Mouse (Mus musculus): ENCODE results near the gene Ehbp1. TPM values are rescaled to one million over a fixed set of nuclear protein-coding genes. Genes with fewer than 3 reads are reported as not detected.

Gene Ehbp1
- polyA plus RNA-seq, 1 experiment from 2014 or later: 30.4 TPM

DNA sequence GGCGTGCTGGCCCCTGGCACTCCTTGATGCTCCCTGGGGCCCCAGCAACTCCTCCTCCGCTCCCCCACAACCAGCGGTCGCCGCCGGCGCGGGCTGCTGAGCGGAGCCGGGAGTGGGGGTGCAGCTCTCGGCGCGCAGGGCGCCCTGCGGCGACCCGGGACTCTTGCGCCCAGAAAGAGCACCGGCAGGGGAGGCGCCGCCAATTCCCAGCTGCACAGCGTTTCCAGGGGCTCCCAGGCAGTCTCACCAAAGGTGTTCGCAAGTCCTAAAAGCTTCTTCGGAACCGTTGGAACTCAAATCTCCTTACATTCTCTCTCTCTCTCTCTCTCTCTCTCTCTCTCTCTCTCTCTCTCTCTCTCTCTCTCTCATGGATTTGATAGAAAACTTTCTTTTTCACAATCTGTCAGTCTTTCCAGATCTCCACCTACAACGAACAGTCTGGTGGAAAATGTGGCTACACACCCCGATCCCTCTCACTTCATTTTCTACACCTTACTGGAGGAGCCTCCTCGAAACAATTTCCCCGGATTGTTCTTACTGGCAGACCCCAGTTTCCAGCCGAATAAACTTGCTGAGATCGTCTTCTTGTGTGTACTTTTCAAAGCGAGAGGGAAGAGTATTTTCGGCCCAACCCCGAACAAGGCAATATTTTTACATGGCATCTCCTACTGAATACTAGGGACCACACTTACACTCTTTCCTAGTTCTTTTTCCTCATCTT, 339.9 kb downstream of the Ehbp1 start:
- Histone ChIP-seq H3K27ac (replicated peaks; ENCODE audit: low read depth, low read length) (peak overlapping the region; percentile 88), H3K27me3 (ENCODE audit: control insufficient read depth, insufficient read depth, low read length) (peaks cover 44% of the 10 kb centered on the region), H3K4me3 (replicated peaks; ENCODE audit: low read depth, low read length) (peak overlapping the region; percentile 57), H3K9me3 (ENCODE audit: control insufficient read depth, low read length) (no peaks in the 10 kb centered on the region), H3K4me2 (ENCODE audit: low read length) (peak overlapping the region; percentile 74), H3K36me3 (ENCODE audit: control insufficient read depth, insufficient read depth, low read length) (no peaks in the 10 kb centered on the region), H3K4me1 (ENCODE audit: control insufficient read depth, insufficient read depth, low read length) (peaks cover 29% of the 10 kb centered on the region), H3K9ac (replicated peaks; ENCODE audit: low read length) (peak overlapping the region; percentile 66)
- peak; percentile 51 for DNase-seq
- ATAC-seq (ENCODE audit: low FRiP score, low TSS enrichment): no peak
- under 1% methylated on average over 33 of the region's 34 CpGs for WGBS

DNA sequence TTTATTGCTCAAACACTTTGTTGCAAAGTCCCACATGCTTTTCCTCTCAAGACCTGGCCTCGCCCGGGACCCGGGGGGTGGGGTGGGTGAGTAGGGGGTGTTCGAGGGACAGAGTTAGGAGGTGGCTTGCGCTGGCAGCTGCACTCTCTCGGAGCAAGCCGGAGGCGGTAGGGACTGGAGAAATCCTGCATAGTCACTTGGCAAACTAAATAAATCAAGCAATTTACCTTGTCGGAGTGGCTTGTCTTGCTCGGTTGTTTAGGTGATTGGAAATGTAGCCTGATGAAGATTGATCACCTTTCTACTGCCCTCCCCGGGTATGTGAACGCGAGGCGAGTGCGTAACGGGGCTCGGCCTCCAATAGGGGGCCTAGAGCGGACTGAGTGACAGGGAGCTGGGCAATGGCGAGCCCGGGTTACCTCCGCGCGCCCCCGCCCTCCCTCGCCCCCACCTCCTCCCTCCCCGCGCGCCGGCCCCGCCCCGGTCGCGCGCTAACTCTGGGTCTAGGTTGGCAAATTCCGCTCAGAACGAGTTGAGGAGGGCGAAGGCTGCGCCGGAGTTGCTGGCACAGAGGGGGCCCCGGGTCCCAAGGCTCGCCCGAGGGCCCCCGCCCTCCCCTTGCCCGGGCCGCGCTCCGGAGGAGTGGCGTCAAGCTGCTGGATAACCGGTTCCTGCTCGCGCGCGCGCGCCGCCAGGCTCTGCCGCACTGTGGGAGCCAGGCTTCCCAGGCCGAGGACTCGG, 340.6 kb downstream of the Ehbp1 start:
- DNase-seq (peak; percentile 86), ATAC-seq (ENCODE audit: low FRiP score, low TSS enrichment) (peak; percentile 84)
- peak overlapping the region; percentile 74 for H3K4me2 ChIP-seq (ENCODE audit: low read length)
- H3K27ac ChIP-seq (replicated peaks; ENCODE audit: low read depth, low read length): peak overlapping the region; percentile 88
- H3K4me3 ChIP-seq (replicated peaks; ENCODE audit: low read depth, low read length): peak overlapping the region; percentile 57
- H3K36me3 ChIP-seq (ENCODE audit: control insufficient read depth, insufficient read depth, low read length): no peaks in the 10 kb centered on the region
- H3K4me1 ChIP-seq (ENCODE audit: control insufficient read depth, insufficient read depth, low read length): peaks cover 29% of the 10 kb centered on the region
- peaks cover 37% of the 10 kb centered on the region for H3K27me3 ChIP-seq (ENCODE audit: control insufficient read depth, insufficient read depth, low read length)
- no peaks in the 10 kb centered on the region for H3K9me3 ChIP-seq (ENCODE audit: control insufficient read depth, low read length)
- 1% methylated on average over 55 of the region's 59 CpGs for WGBS
- H3K9ac ChIP-seq (replicated peaks; ENCODE audit: low read length): peak overlapping the region; percentile 66

DNA sequence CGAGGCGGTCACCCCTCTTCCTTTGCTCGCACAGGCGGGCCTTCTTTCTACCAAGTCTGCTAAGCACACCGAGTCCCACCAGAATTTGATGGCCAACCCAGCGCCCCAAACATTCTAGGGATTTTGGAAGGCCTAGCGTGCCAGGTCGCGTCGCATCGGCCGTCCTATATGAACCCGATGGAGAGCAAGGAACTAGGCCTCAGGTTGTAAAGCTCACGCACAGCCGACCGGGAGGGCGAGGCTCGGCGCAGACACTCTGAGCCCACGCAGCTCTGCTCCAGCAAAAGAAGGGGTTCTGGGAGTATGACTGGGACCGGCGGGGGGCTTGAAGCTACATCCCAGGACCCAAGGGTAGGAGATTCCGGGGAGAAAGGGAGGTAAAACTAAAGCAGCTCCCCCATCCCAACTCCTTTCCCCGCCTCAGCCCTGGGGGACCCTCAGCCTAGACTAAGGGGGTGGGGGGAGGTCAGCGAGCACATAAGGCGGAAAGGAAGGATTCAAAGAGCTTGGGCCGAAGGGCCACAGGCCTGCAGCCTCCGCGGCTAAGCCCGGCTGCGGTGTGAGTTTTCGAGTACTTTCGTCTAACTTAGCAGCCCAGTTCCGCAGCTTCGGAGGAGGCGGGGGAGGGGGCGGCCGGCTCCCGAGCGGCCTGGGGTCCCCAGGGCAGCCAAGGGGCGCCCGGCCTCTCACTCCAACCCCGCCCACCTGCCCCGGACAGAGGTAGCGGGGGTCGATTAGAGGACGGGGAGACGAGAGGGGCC, 341.6 kb downstream of the Ehbp1 start:
- H3K4me2 ChIP-seq (ENCODE audit: low read length): peak overlapping the region; percentile 74
- H3K27me3 ChIP-seq (ENCODE audit: control insufficient read depth, insufficient read depth, low read length): peaks cover 27% of the 10 kb centered on the region
- no peaks in the 10 kb centered on the region for H3K9me3 ChIP-seq (ENCODE audit: control insufficient read depth, low read length)
- peaks cover 33% of the 10 kb centered on the region for H3K4me1 ChIP-seq (ENCODE audit: control insufficient read depth, insufficient read depth, low read length)
- DNase-seq (peak; percentile 51), ATAC-seq (ENCODE audit: low FRiP score, low TSS enrichment) (no peak)
- no peaks in the 10 kb centered on the region for H3K36me3 ChIP-seq (ENCODE audit: control insufficient read depth, insufficient read depth, low read length)
- WGBS: 3% methylated on average over 48 of the region's 48 CpGs
- H3K27ac ChIP-seq (replicated peaks; ENCODE audit: low read depth, low read length): peak overlapping the region; percentile 88
- peak overlapping the region; percentile 57 for H3K4me3 ChIP-seq (replicated peaks; ENCODE audit: low read depth, low read length)
- peak overlapping the region; percentile 48 for H3K9ac ChIP-seq (replicated peaks; ENCODE audit: low read length)

DNA sequence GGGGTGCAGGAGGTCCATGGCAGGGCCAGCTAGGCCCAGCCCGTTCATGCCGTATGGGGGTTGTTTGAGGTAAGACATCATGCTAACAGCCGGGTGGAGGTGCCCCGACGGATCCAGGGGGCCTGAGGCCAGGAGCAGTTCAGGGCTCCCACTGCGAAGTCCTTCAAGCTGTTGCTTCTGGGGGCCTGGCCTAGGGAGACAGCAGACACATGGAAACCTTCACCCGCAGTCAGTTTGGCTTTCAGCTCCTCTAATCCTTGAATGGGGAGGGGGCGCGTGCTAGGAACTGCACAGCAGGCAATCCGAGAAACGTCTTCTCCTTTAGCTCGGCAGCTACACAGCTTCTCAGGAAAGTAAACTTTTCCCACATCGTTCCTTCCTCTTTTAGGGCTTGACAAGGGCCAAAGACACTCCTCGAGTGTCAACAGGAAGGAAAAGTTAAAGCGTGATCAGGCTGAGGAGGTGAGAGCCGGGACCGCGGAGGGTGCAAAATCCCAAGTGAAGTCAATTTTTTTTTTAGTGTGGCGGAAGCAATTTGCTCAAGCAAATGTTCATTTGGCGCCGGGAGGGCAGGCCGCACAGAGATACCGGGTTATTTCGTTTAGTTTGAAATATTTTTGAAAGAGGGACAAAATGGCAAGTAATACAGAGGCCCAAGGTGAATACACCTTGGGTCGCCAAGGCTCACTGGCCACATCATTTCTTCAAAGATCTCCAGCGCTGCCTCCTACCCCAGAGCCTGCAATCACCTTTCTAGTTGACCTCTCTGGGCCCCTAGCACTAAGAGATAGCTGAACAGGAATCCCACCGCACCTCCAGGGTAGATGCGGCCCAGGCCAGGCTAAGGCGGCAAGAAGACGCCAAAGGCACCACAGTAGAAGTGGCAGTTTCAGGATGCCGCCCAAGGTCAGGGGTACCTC, 342.4 kb downstream of the Ehbp1 start:
- 7% methylated on average over 31 of the region's 31 CpGs for WGBS
- Histone ChIP-seq H3K4me1 (ENCODE audit: control insufficient read depth, insufficient read depth, low read length) (peaks cover 30% of the 10 kb centered on the region; the same call in 1 of the 2 replicates), H3K4me2 (ENCODE audit: low read length) (peak overlapping the region; percentile 74), H3K27ac (replicated peaks; ENCODE audit: low read depth, low read length) (peak overlapping the region; percentile 88), H3K36me3 (ENCODE audit: control insufficient read depth, insufficient read depth, low read length) (no peaks in the 10 kb centered on the region), H3K4me3 (replicated peaks; ENCODE audit: low read depth, low read length) (peak overlapping the region; percentile 57), H3K9me3 (ENCODE audit: control insufficient read depth, low read length) (no peaks in the 10 kb centered on the region), H3K9ac (replicated peaks; ENCODE audit: low read length) (peak overlapping the region; percentile 48), H3K27me3 (ENCODE audit: control insufficient read depth, insufficient read depth, low read length) (peaks cover 20% of the 10 kb centered on the region)
- DNase-seq (peak; percentile 50), ATAC-seq (ENCODE audit: low FRiP score, low TSS enrichment) (no peak)

DNA sequence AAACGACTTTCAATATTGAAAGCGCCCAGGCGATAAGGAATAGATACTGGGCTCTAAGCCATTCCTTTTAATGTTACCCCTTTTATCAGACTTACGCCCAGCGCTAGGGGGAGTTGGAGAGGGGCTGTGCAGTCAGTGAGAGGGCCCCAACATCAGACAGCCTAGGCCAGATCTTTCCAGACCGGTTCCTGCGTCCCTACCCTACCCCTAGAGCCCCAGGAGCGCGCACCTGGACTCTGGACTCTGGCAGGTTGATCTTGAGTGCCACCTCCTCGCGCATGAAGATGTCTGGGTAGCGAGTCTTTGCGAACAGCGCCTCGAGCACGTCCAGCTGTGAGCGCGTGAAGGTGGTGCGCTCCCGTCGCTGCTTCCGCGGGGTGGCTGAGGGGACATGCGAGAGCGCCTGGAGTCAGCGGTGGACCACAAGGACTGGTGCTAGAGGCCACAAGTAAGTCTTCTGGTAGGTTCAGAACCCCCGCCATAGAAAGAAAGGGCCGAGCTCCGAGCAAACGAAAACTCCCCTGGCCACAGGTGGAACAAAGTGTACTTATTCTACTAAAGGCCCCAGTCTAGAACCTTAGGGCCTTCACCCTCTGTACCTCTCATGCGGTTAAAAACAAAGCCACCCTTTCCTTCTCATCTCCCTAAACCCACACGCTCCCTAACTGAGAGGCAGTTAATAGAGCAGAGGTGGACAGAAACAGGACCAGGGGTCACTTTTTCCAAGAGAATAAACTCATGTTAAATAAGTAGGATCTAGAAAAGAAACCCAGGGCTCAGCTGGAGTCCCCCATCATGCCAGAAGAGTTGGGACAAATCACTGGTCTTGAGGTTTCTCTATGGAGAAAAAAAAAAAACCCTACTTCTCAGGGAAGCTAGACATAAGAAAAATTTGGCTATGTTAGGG, 343.7 kb downstream of the Ehbp1 start:
- ATAC-seq (ENCODE audit: low FRiP score, low TSS enrichment) (no peak), DNase-seq (peak; percentile 57)
- H3K27me3 ChIP-seq (ENCODE audit: control insufficient read depth, insufficient read depth, low read length): peaks cover 20% of the 10 kb centered on the region
- H3K36me3 ChIP-seq (ENCODE audit: control insufficient read depth, insufficient read depth, low read length): no peaks in the 10 kb centered on the region
- peak overlapping the region; percentile 76 for H3K27ac ChIP-seq (replicated peaks; ENCODE audit: low read depth, low read length)
- H3K4me1 ChIP-seq (ENCODE audit: control insufficient read depth, insufficient read depth, low read length): peaks cover 28% of the 10 kb centered on the region; the same call in 1 of the 2 replicates
- H3K4me2 ChIP-seq (ENCODE audit: low read length): peak overlapping the region; percentile 74
- no peaks in the 10 kb centered on the region for H3K9me3 ChIP-seq (ENCODE audit: control insufficient read depth, low read length)
- 14% methylated on average over 32 of the region's 32 CpGs for WGBS
- H3K4me3 ChIP-seq (replicated peaks; ENCODE audit: low read depth, low read length): peak overlapping the region; percentile 57
- peak overlapping the region; percentile 30 for H3K9ac ChIP-seq (replicated peaks; ENCODE audit: low read length)

DNA sequence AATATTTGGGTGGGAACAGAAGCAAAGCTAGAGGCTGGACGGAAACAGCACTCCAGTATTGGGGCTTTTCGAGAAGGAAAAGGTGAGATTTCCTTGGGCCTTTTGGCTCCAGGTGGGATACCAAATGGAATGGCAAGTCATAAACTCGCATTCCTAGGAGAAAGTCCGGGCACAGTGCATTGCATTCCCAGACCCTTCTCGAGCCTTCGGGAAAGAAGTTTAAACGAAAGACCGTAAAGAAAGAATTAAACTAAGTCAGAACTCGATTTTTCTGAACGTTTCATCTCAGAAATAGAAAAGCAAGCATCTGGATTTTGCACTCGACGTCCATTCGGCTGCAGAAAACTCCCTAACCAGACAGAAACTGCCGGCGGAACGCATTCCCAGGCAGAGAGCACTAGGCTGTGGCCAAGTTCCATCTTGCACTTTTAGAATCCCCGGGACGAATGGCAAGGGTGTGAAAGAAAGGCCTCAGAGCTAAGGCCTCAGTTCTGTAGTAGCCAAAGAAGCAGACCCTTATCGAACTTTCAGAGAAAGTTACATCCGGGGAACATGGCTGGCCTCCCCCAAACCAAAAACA, 344.4 kb downstream of the Ehbp1 start:
- 7% methylated on average over 20 of the region's 20 CpGs for WGBS
- peak overlapping the region; percentile 57; the same call in 1 of the 2 replicates for H3K9ac ChIP-seq (replicated peaks; ENCODE audit: low read length)
- no peaks in the 10 kb centered on the region for H3K9me3 ChIP-seq (ENCODE audit: control insufficient read depth, low read length)
- no peaks in the 10 kb centered on the region for H3K36me3 ChIP-seq (ENCODE audit: control insufficient read depth, insufficient read depth, low read length)
- H3K27ac ChIP-seq (replicated peaks; ENCODE audit: low read depth, low read length): peak overlapping the region; percentile 76
- H3K27me3 ChIP-seq (ENCODE audit: control insufficient read depth, insufficient read depth, low read length): peaks cover 27% of the 10 kb centered on the region
- H3K4me3 ChIP-seq (replicated peaks; ENCODE audit: low read depth, low read length): peak overlapping the region; percentile 57
- H3K4me1 ChIP-seq (ENCODE audit: control insufficient read depth, insufficient read depth, low read length): peaks cover 29% of the 10 kb centered on the region; the same call in 1 of the 2 replicates
- peak overlapping the region; percentile 74 for H3K4me2 ChIP-seq (ENCODE audit: low read length)
- peak; percentile 57 for DNase-seq
- no peak for ATAC-seq (ENCODE audit: low FRiP score, low TSS enrichment)

All from midbrain, embryonic 14.5 days (tissue).